Mouse (Mus musculus): ENCODE measurements at regions not wholly inside any gene's neighbourhood (a gene's known extent, or its start where the extent isn't known, plus 50 kb on each side); places are given as distances from the start of the nearest gene placed in this dataset.
A peak's percentile ranks its signal among the peaks of the same experiment; 100 is the strongest.
"Not testable (repeated sequence)": the region's sequence is repeated elsewhere in the genome, so short reads cannot be mapped to it uniquely, and the experiment has no call there.

- no peak for DNase-seq (ENCODE audit: low read depth, low spot score)
Observed at GRCm38 (mm10) chr15:3171774-3172173, 96.6 kb upstream of the Selenop start.

GRCm38 (mm10) chr15:3174072-3174471 lies 94.3 kb upstream of the Selenop start:
- no peak for DNase-seq (ENCODE audit: low read depth, low spot score)

- peak; percentile 77 for DNase-seq (ENCODE audit: low read depth, low spot score)
Observed at GRCm38 (mm10) chr15:3174848-3175247, 93.5 kb upstream of the Selenop start.

- DNase-seq (ENCODE audit: low read depth, low spot score), result peak; percentile 87
Observed at GRCm38 (mm10) chr15:3201912-3202653, 66.3 kb upstream of the Selenop start.

GRCm38 (mm10) chr15:3205522-3205921 lies 62.8 kb upstream of the Selenop start:
- DNase-seq (ENCODE audit: low read depth, low spot score), result no peak

- DNase-seq (ENCODE audit: low read depth, low spot score), result not testable (repeated sequence)
Observed at GRCm38 (mm10) chr15:3206076-3206475, 62.3 kb upstream of the Selenop start.

- peak; percentile 83 for DNase-seq (ENCODE audit: low read depth, low spot score)
Observed at GRCm38 (mm10) chr15:3213721-3214120, 54.6 kb upstream of the Selenop start.

- DNase-seq (ENCODE audit: low read depth, low spot score), result no peak
Observed at GRCm38 (mm10) chr15:3215201-3215600, 53.1 kb upstream of the Selenop start.

Data from 3T3-L1 (cell line).